ENCODE assay signal across 18 mouse cellular contexts in genomic region chr15:68496438-68496837, GRCm38 (mm10).
A peak's percentile ranks its signal among the peaks of the same experiment; 100 is the strongest.
DNase-seq lines count a peak whose midpoint lies in the region; ATAC-seq lines count a peak whose summit lies in the region.
"Had no signal": no experiment of that assay in that cellular context is flagged by ENCODE, and none has a peak within 500 bp of the region (broad histone marks: within the 10 kb centered on the region; RNA-seq: fewer than 3 reads in every experiment).

No protein-coding gene starts in this region.

- DNase-seq in frontal cortex, postnatal 25 days (ENCODE audit: low spot score in 2 of 2) = no peak
- peak; percentile 31 to 36 for DNase-seq in left cerebral cortex, adult 18-20 months (ENCODE audit: low spot score in 2 of 2)
- DNase-seq in left cerebral cortex, postnatal 10 days (ENCODE audit: extremely low spot score in 1 of 2, low spot score in 2 of 2) = no peak
- DNase-seq in brain, embryonic 18.5 days (ENCODE audit: low read depth, low spot score) = peak; percentile 58
- DNase-seq in right cerebral cortex, postnatal 25 days = peak; percentile 36
- no peak for DNase-seq in spleen, postnatal 10 days (ENCODE audit: low spot score in 2 of 2)
- DNase-seq: adrenal gland, postnatal 25 days; B cell, adult 2 months; cerebellum, adult 2 months; gastrocnemius, postnatal 10 days; heart, adult 11 months; kidney, adult 11 months; liver, embryonic 13.5 days; lung, embryonic 14.5 days; lung, postnatal 4 days; thymus, postnatal 36 days had no signal

- intact Hi-C loops in left cerebral cortex, postnatal 10 days (cut with DNase I) = no loop called here

- ATAC-seq in frontal cortex, adult (ENCODE audit: low TSS enrichment) = peak; percentile 83
- ATAC-seq: hindbrain, postnatal 0 days had no signal

Comparison
In these comparisons a context has a peak if more than half of its experiments do, and no peak if none do; other contexts are left out.
1. DNase-seq: peak in left cerebral cortex, adult 18-20 months (2 of 2), brain, embryonic 18.5 days (single experiment) and right cerebral cortex, postnatal 25 days (single experiment); none in frontal cortex, postnatal 25 days (0 of 2), left cerebral cortex, postnatal 10 days (0 of 2) and spleen, postnatal 10 days (0 of 2).